Mouse (Mus musculus) adrenal gland, postnatal 25 days (tissue): ENCODE measurements at regions not wholly inside any gene's neighbourhood (a gene's known extent, or its start where the extent isn't known, plus 50 kb on each side); places are given as distances from the start of the nearest gene placed in this dataset.

ENCODE experiments used
- DNase-seq: peaks from one replicate; pipeline ENCODE4 v3.0.0; 2021; ENCODE audit warnings: mixed read lengths

GRCm38 (mm10) chr12:9934158-9934557 lies 364.2 kb downstream of the Osr1 start:
- no peak for DNase-seq

GRCm38 (mm10) chr12:9941357-9941756 lies 371.4 kb downstream of the Osr1 start:
- no peak for DNase-seq

GRCm38 (mm10) chr12:9941823-9942222 lies 371.9 kb downstream of the Osr1 start:
- no peak for DNase-seq

GRCm38 (mm10) chr12:9948784-9949183 lies 378.9 kb downstream of the Osr1 start:
- DNase-seq: no peak

GRCm38 (mm10) chr12:9952372-9952771 lies 382.5 kb downstream of the Osr1 start:
- DNase-seq: no peak

- DNase-seq: no peak
Observed at GRCm38 (mm10) chr12:9954178-9954888, 384.4 kb downstream of the Osr1 start.

GRCm38 (mm10) chr12:9969390-9969789 lies 399.5 kb downstream of the Osr1 start:
- no peak for DNase-seq

- no peak for DNase-seq
Observed at GRCm38 (mm10) chr12:9970771-9971170, 399.0 kb upstream of the Nt5c1b start.

GRCm38 (mm10) chr12:9978494-9979112 lies 391.2 kb upstream of the Nt5c1b start:
- DNase-seq: no peak

GRCm38 (mm10) chr12:9979113-9979507 lies 390.7 kb upstream of the Nt5c1b start:
- DNase-seq: no peak

- no peak for DNase-seq
Observed at GRCm38 (mm10) chr12:9991305-9991704, 378.5 kb upstream of the Nt5c1b start.

- no peak for DNase-seq
Observed at GRCm38 (mm10) chr12:9995670-9996069, 374.1 kb upstream of the Nt5c1b start.

- DNase-seq: no peak
Observed at GRCm38 (mm10) chr12:9996455-9997189, 373.2 kb upstream of the Nt5c1b start.

GRCm38 (mm10) chr12:9997190-9997561 lies 372.6 kb upstream of the Nt5c1b start:
- no peak for DNase-seq

GRCm38 (mm10) chr12:9997571-9997970 lies 372.2 kb upstream of the Nt5c1b start:
- DNase-seq: no peak

GRCm38 (mm10) chr12:9999933-10000332 lies 369.8 kb upstream of the Nt5c1b start:
- DNase-seq: no peak

GRCm38 (mm10) chr12:10008473-10008872 lies 361.3 kb upstream of the Nt5c1b start:
- no peak for DNase-seq

GRCm38 (mm10) chr12:10016710-10017581 lies 352.8 kb upstream of the Nt5c1b start:
- DNase-seq: no peak

GRCm38 (mm10) chr12:10035479-10035878 lies 334.3 kb upstream of the Nt5c1b start:
- no peak for DNase-seq

- DNase-seq: no peak
Observed at GRCm38 (mm10) chr12:10062006-10062514, 307.7 kb upstream of the Nt5c1b start.

GRCm38 (mm10) chr12:10078341-10078740 lies 291.4 kb upstream of the Nt5c1b start:
- no peak for DNase-seq

GRCm38 (mm10) chr12:10079482-10079881 lies 290.3 kb upstream of the Nt5c1b start:
- DNase-seq: no peak
